Mouse (Mus musculus) spleen, adult 2 months (tissue): ENCODE results near the gene Skint4. TPM values are rescaled to one million over a fixed set of nuclear protein-coding genes. Genes with fewer than 3 reads are reported as not detected.

Experiments used
- DNase-seq, 2 experiments: peaks; one replicate each; pipeline versions ENCODE4 v3.0.0 to v3.0.0-alpha.2; 2012 to 2021; ENCODE audit warnings: low spot score in 2 of 2, low read depth in 1 of 2
- H3K27ac ChIP-seq: fragments of 200-500 bp; 2 replicates; pipeline ENCODE4 v1.5.1; 2012; ENCODE audit warnings: low read length, inconsistent platforms; ENCODE audit not compliant: insufficient read depth
- H3K27me3 ChIP-seq: fragments of 200-500 bp; 2 replicates; pipeline ENCODE4 v1.6.1; 2012; ENCODE audit warnings: mild to moderate bottlenecking, moderate library complexity, low read length, inconsistent platforms; ENCODE audit not compliant: control insufficient read depth, insufficient read depth
- H3K36me3 ChIP-seq: fragments of 200-500 bp; 2 replicates; pipeline ENCODE4 v1.6.1; 2012; ENCODE audit warnings: mild to moderate bottlenecking, low read length, inconsistent platforms; ENCODE audit not compliant: control insufficient read depth, insufficient read depth
- H3K4me1 ChIP-seq: fragments of 200-500 bp; 2 replicates; pipeline ENCODE4 v1.6.1; 2011; ENCODE audit warnings: inconsistent platforms; ENCODE audit not compliant: control insufficient read depth, insufficient read depth, insufficient read length
- H3K4me3 ChIP-seq: fragments of 200-500 bp; 2 replicates; pipeline ENCODE4 v1.5.1; 2011; ENCODE audit warnings: mild to moderate bottlenecking, inconsistent platforms; ENCODE audit not compliant: insufficient read depth, insufficient read length; ENCODE audit errors: extremely low read depth
- CTCF ChIP-seq: fragments of 200-500 bp; IDR thresholded peaks from 2 replicates; pipeline ENCODE4 v1.5.1; 2011; ENCODE audit warnings: mild to moderate bottlenecking, inconsistent platforms; ENCODE audit not compliant: insufficient read depth, insufficient read length, insufficient replicate concordance; ENCODE audit errors: extremely low read depth
- POLR2A ChIP-seq: fragments of 200-500 bp; IDR thresholded peaks from 2 replicates; pipeline ENCODE4 v1.6.1; 2011; ENCODE audit warnings: low read depth, low read length, inconsistent platforms
- polyA plus RNA-seq: library from polyadenylated mRNA; depleted of rRNA; stranded (reverse); fragments of >200 nt; gene quantifications from 2 replicates; pipeline ENCODE4 v1.2.3, GENCODE M21; 2012; rRNA removed

The Skint4 gene
- polyA plus RNA-seq = not detected in 2 replicates

GRCm38 (mm10) chr4:112071716-112072115, at the start of gene Skint4:
Gene Skint4 (plus strand): TSS chr4:112072016.
- Histone ChIP-seq H3K4me3 (no peak within 1 kb of the TSS), H3K36me3 (no peaks in the 10 kb centered on the region), H3K4me1 (no peaks in the 10 kb centered on the region), H3K27ac (no peak within 1 kb of the TSS), H3K27me3 (no peaks in the 10 kb centered on the region)
- no peak for DNase-seq
- TF ChIP-seq POLR2A (no peak), CTCF (no peak)

Other genes starting within 250 kb of the Skint4 start
- 0.44 TPM in 1 of 2 replicates, not detected in the other for gene Slc5a9, start 169.1 kb upstream of the Skint4 start, polyA plus RNA-seq
- not detected in 2 replicates for gene Skint8, start 152.6 kb upstream of the Skint4 start, polyA plus RNA-seq
- not detected in 2 replicates for gene Skint7, start 99.1 kb upstream of the Skint4 start, polyA plus RNA-seq
- not detected in 2 replicates for gene Skint1, start 65.7 kb upstream of the Skint4 start, polyA plus RNA-seq
- 0.06 TPM in 1 of 2 replicates, not detected in the other for gene Skint3, start 160.2 kb downstream of the Skint4 start, polyA plus RNA-seq